Mouse (Mus musculus) heart, adult 2 months (tissue): ENCODE results near the gene Taf1c.

Source experiments
- CTCF ChIP-seq: fragments of 200-600 bp; IDR thresholded peaks from 2 replicates; pipeline ENCODE4 v1.8.1; 2022; ENCODE audit warnings: antibody characterized with exemption, mild to moderate bottlenecking, moderate library complexity
- EP300 ChIP-seq: fragments of 200-500 bp; IDR thresholded peaks from 2 replicates; pipeline ENCODE4 v1.6.1; 2011; ENCODE audit warnings: low read depth, low read length, control low read depth; ENCODE audit not compliant: insufficient read depth
- POLR2A ChIP-seq: fragments of 200-500 bp; IDR thresholded peaks from 2 replicates; pipeline ENCODE4 v1.6.1; 2011; ENCODE audit warnings: mild to moderate bottlenecking, low read depth, low read length, control low read depth; ENCODE audit not compliant: insufficient read depth

DNA sequence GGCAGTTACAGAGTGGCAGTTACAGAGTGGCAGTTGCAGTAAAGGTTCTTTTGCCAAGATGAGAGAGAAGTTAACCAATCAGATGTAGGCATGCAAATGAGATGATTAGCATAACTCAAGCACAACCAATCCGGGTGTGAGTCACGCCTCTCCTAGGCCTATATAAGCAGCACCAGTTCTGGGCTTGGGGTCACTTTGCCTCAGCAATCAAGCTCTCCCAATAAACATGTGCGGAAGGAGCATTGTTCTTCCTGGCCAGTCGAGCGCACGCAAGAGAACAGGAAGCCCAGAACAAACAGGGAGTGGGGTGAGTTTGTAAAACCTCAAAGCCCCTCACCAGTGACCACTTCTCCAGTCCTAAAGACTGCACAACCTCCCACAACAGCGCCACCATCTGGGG is 41.8 kb upstream of the Taf1c start:
- TF ChIP-seq EP300 (no peak), CTCF (no peak), POLR2A (no peak)
